Comparison of ENCODE assay signal across 11 mouse cellular contexts in the genomic region with DNA sequence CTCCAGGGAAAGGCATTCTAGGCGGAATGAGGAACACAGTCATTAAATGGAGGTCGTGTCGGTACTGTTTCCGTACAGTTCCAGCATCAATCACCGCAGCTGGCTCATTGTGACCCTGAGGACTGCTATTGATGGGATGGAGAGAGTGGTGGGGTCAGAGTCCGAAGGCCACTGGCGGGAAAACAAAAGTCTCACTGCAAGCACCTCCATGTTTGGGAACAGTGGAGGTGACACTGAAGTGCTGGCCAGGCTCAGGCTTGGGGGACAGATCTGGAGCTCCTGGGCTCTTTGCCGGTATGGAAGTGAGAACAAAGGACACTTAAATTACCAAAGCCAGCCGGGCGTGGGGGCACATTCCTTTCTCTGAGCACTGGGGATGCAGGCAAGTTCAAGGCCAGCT. TPM values are rescaled to one million over a fixed set of nuclear protein-coding genes. Genes with fewer than 3 reads are reported as not detected.
A peak's percentile ranks its signal among the peaks of the same experiment; 100 is the strongest.
DNase-seq lines count a peak whose midpoint lies in the region; ATAC-seq lines count a peak whose summit lies in the region.
"Had no signal": no experiment of that assay in that cellular context is flagged by ENCODE, and none has a peak within 500 bp of the region (broad histone marks: within the 10 kb centered on the region; RNA-seq: fewer than 3 reads in every experiment).

No protein-coding gene starts in this region.

- H3K27ac ChIP-seq in heart, embryonic 12.5 days (ENCODE audit: poor library complexity, severe bottlenecking): peak overlapping the region; percentile 34; the same call in 1 of the 2 replicates
- peak overlapping the region; percentile 61; the same call in 1 of the 2 replicates for H3K27ac ChIP-seq in intestine, embryonic 16.5 days (ENCODE audit: low read length)
- no peak overlapping the region for H3K27ac ChIP-seq in limb, embryonic 13.5 days

- no peaks in the 10 kb centered on the region for H3K9me3 ChIP-seq in heart, embryonic 12.5 days (replicated peaks)
- H3K9me3 ChIP-seq in intestine, embryonic 16.5 days (ENCODE audit: control insufficient read depth, low read length): no peaks in the 10 kb centered on the region
- H3K9me3 ChIP-seq in limb, embryonic 13.5 days: no peaks in the 10 kb centered on the region
- H3K9me3 ChIP-seq: limb, embryonic 15.5 days had no signal

- 57% methylated on average over 10 of the region's 10 CpGs for WGBS in heart, embryonic 12.5 days
- WGBS in intestine, embryonic 16.5 days: 42% methylated on average over 10 of the region's 10 CpGs
- 68% methylated on average over 10 of the region's 10 CpGs for whole genome bisulfite sequencing in limb, embryonic 13.5 days

- no peak overlapping the region for H3K4me3 ChIP-seq in heart, embryonic 12.5 days
- H3K4me3 ChIP-seq in intestine, embryonic 16.5 days (ENCODE audit: low read length): no peak overlapping the region
- H3K4me3 ChIP-seq in limb, embryonic 13.5 days: no peak overlapping the region
- H3K4me3 ChIP-seq: limb, embryonic 15.5 days had no signal

- no peak overlapping the region for H3K4me2 ChIP-seq in heart, embryonic 12.5 days
- H3K4me2 ChIP-seq in intestine, embryonic 16.5 days (ENCODE audit: low read depth, low read length): no peak overlapping the region; the same call in 1 of the 2 replicates
- H3K4me2 ChIP-seq in limb, embryonic 13.5 days (replicated peaks): no peak overlapping the region
- H3K4me2 ChIP-seq: limb, embryonic 15.5 days had no signal

- H3K27me3 ChIP-seq in heart, embryonic 12.5 days (replicated peaks): no peaks in the 10 kb centered on the region
- H3K27me3 ChIP-seq in intestine, embryonic 16.5 days (replicated peaks; ENCODE audit: control insufficient read depth, insufficient read depth, low read length): no peaks in the 10 kb centered on the region
- H3K27me3 ChIP-seq in limb, embryonic 13.5 days: no peaks in the 10 kb centered on the region
- H3K27me3 ChIP-seq: limb, embryonic 15.5 days had no signal

- intact Hi-C loops in heart, postnatal 14 days (cut with DNase I): no loop called here
- intact Hi-C loops in left cerebral cortex, postnatal 36 days (cut with DNase I): no loop called here
- intact Hi-C loops in gastrocnemius, postnatal 14 days (cut with DNase I; ENCODE audit: low total_unique reads): no loop called here

- H3K9ac ChIP-seq in heart, embryonic 12.5 days: peak overlapping the region; percentile 26; the same call in 1 of the 2 replicates
- H3K9ac ChIP-seq in intestine, embryonic 16.5 days (ENCODE audit: low read depth, low read length): no peak overlapping the region
- H3K9ac ChIP-seq in limb, embryonic 13.5 days: 0 out of 2 replicates have a peak overlapping the region, but pooled peaks have one; percentile 13
- H3K9ac ChIP-seq: limb, embryonic 15.5 days had no signal

- no peak for DNase-seq in heart, postnatal 14 days
- DNase-seq in ES-CJ7 (ENCODE audit: low read depth, low spot score) (peak; percentile 79), MN1 (ENCODE audit: low spot score) (no peak)
- no peak for DNase-seq in left cerebral cortex, postnatal 36 days (ENCODE audit: low spot score in 2 of 2)
- DNase-seq in gastrocnemius, postnatal 14 days: no peak
- DNase-seq: right cerebral cortex, adult 18-20 months; thymus, adult 2 months had no signal

- peaks cover 32% of the 10 kb centered on the region for H3K36me3 ChIP-seq in heart, embryonic 12.5 days
- H3K36me3 ChIP-seq in intestine, embryonic 16.5 days (ENCODE audit: control insufficient read depth, insufficient read depth, low read length): peaks cover 4% of the 10 kb centered on the region; the same call in 1 of the 2 replicates
- peaks cover 36% of the 10 kb centered on the region for H3K36me3 ChIP-seq in limb, embryonic 13.5 days

- ATAC-seq in heart, embryonic 12.5 days (ENCODE audit: insufficient number of reproducible peaks, low FRiP score): no peak
- peak; percentile 24; the same call in 1 of the 2 replicates for ATAC-seq in intestine, embryonic 16.5 days
- no peak for ATAC-seq in limb, embryonic 13.5 days (ENCODE audit: low FRiP score, low read depth)

- peaks cover 65% of the 10 kb centered on the region for H3K4me1 ChIP-seq in heart, embryonic 12.5 days (replicated peaks)
- H3K4me1 ChIP-seq in intestine, embryonic 16.5 days (ENCODE audit: control insufficient read depth, insufficient read depth, low read length): peaks cover 16% of the 10 kb centered on the region
- H3K4me1 ChIP-seq in limb, embryonic 13.5 days: peaks cover 37% of the 10 kb centered on the region

RNA-seq across cellular contexts. Expression of gene Gcn1l1, which starts 3.6 kb away (rescaled TPM):
- polyA plus RNA-seq in heart, embryonic 12.5 days (2016; fragmentation: Nextera tagmentation; extraction: Ambion mirVana): 43.1 and 47.0 TPM in 2 replicates
- 10 to 100 TPM; 45.1 to 46.6 TPM for total RNA-seq in heart, postnatal 14 days (2021)
- polyA plus RNA-seq in intestine, embryonic 16.5 days (2015; fragmentation: Nextera tagmentation; extraction: Ambion mirVana): 25.5 and 26.3 TPM in 2 replicates
- 46.1 and 48.2 TPM in 2 replicates for polyA plus RNA-seq in limb, embryonic 13.5 days (2015; fragmentation: Nextera tagmentation; extraction: Ambion mirVana)
- 10 to 100 TPM; 61.2 to 69.0 TPM for total RNA-seq in left cerebral cortex, postnatal 36 days (2021)
- 10 to 100 TPM; 28.7 to 31.3 TPM for total RNA-seq in gastrocnemius, postnatal 14 days (2021)

RNA-seq across cellular contexts. Expression of gene Rplp0, which starts 9.4 kb away (rescaled TPM):
- polyA plus RNA-seq in heart, embryonic 12.5 days (2016; fragmentation: Nextera tagmentation; extraction: Ambion mirVana): 949 and 971 TPM in 2 replicates
- 100 to 1,000 TPM; 645 to 715 TPM for total RNA-seq in heart, postnatal 14 days (2021)
- 1,506 and 1,615 TPM in 2 replicates for polyA plus RNA-seq in intestine, embryonic 16.5 days (2015; fragmentation: Nextera tagmentation; extraction: Ambion mirVana)
- polyA plus RNA-seq in limb, embryonic 13.5 days (2015; fragmentation: Nextera tagmentation; extraction: Ambion mirVana): 1,446 and 1,459 TPM in 2 replicates
- total RNA-seq in left cerebral cortex, postnatal 36 days (2021): 100 to 1,000 TPM; 173 to 213 TPM
- total RNA-seq in gastrocnemius, postnatal 14 days (2021): 100 to 1,000 TPM; 780 to 872 TPM
